Mouse (Mus musculus) CH12.LX (cell line): ENCODE measurements around the gene Trio.

Experiments
- CTCF ChIP-seq, 2 experiments: IDR thresholded peaks in 1 of 2; conservative IDR thresholded peaks in 1 of 2; 2 replicates each; pipeline ENCODE4 v1.5.1; 2011 to 2012; ENCODE audit warnings: low read depth in 2 of 2, low read length in 2 of 2, improper control_type of control experiment in 1 of 2, inconsistent platforms in 1 of 2, mild to moderate bottlenecking in 1 of 2, moderate library complexity in 1 of 2
- EP300 ChIP-seq: IDR thresholded peaks from 2 replicates; pipeline ENCODE4 v1.6.1; 2011; ENCODE audit warnings: low read length, improper control_type of control experiment
- ETS1 ChIP-seq: conservative IDR thresholded peaks from 2 replicates; pipeline ENCODE4 v1.6.1; 2012; ENCODE audit warnings: low read depth, mild to moderate bottlenecking, inconsistent platforms, low read length, improper control_type of control experiment, moderate library complexity
- GABPA ChIP-seq: IDR thresholded peaks from 2 replicates; pipeline ENCODE4 v1.6.1; 2012; ENCODE audit warnings: low read depth, low read length, improper control_type of control experiment, inconsistent platforms; ENCODE audit not compliant: insufficient replicate concordance
- MAFK ChIP-seq: IDR thresholded peaks from 2 replicates; pipeline ENCODE4 v1.6.1; 2011; ENCODE audit warnings: low read length, improper control_type of control experiment; ENCODE audit not compliant: insufficient replicate concordance
- MAX ChIP-seq: IDR thresholded peaks from 2 replicates; pipeline ENCODE4 v1.6.1; 2011; ENCODE audit warnings: low read length, improper control_type of control experiment
- MAZ ChIP-seq: IDR thresholded peaks from 2 replicates; pipeline ENCODE4 v1.6.1; 2012; ENCODE audit warnings: low read depth, mild to moderate bottlenecking, inconsistent platforms, low read length, improper control_type of control experiment, moderate library complexity
- MEF2A ChIP-seq: IDR thresholded peaks from 2 replicates; pipeline ENCODE4 v1.6.1; 2014; ENCODE audit warnings: low read depth, mild to moderate bottlenecking, inconsistent platforms, low read length, improper control_type of control experiment, borderline replicate concordance
- MXI1 ChIP-seq: IDR thresholded peaks from 2 replicates; pipeline ENCODE4 v1.6.1; 2011; ENCODE audit warnings: mild to moderate bottlenecking, low read depth, low read length, improper control_type of control experiment
- NRF1 ChIP-seq: IDR thresholded peaks from 2 replicates; pipeline ENCODE4 v1.6.1; 2014; ENCODE audit warnings: low read depth, mild to moderate bottlenecking, inconsistent platforms, low read length, improper control_type of control experiment, moderate library complexity
- PAX5 ChIP-seq: IDR thresholded peaks from 2 replicates; pipeline ENCODE4 v1.6.1; 2012; ENCODE audit warnings: low read length, inconsistent platforms, mixed read lengths
- UBTF ChIP-seq: IDR thresholded peaks from 2 replicates; pipeline ENCODE4 v1.6.1; 2012; ENCODE audit warnings: low read depth, mild to moderate bottlenecking, inconsistent platforms, low read length, improper control_type of control experiment, moderate library complexity
- ZNF384 ChIP-seq: IDR thresholded peaks from 2 replicates; pipeline ENCODE4 v1.6.1; 2012; ENCODE audit warnings: low read depth, low read length, improper control_type of control experiment, inconsistent platforms

- no peak for TF ChIP-seq CTCF (conservative IDR thresholded peaks at IDR 0.05 in 1 of 2, IDR thresholded peaks at IDR 0.05 in 1 of 2; ENCODE audit: low read depth in 2 of 2, low read length in 2 of 2)
- no peak for TF ChIP-seq MAZ
- TF ChIP-seq EP300 = no peak
- TF ChIP-seq ZNF384 = no peak
- no peak for TF ChIP-seq GABPA
- TF ChIP-seq PAX5 = no peak
- TF ChIP-seq ETS1 = no peak
- TF ChIP-seq MAX = no peak
- no peak for TF ChIP-seq MAFK
- TF ChIP-seq MEF2A = no peak
- TF ChIP-seq MXI1 = no peak
- no peak for TF ChIP-seq UBTF
- no peak for TF ChIP-seq NRF1
These were observed 94.2 kb downstream of the Trio start for GRCm38 (mm10) chr15:27931459-27931858.
